Mouse (Mus musculus) activated CD4-positive, CD25-positive, alpha-beta regulatory T cell, adult 4 months (primary cell): ENCODE results near the gene C2cd4b. TPM values are rescaled to one million over a fixed set of nuclear protein-coding genes. Genes with fewer than 3 reads are reported as not detected.
A peak's percentile ranks its signal among the peaks of the same experiment; 100 is the strongest.
"Not testable (repeated sequence)": the region's sequence is repeated elsewhere in the genome, so short reads cannot be mapped to it uniquely, and the experiment has no call there.

ENCODE experiments used
- ATAC-seq: one replicate; pipeline ENCODE4 v1.8.0; 2017
- polyA plus RNA-seq, 2 experiments: library from polyadenylated mRNA; unstranded; fragments of 100-300 nt; shearing (Covaris generic); gene quantifications; one replicate each; pipeline ENCODE4 v1.2.1; 2017

The C2cd4b gene
- polyA plus RNA-seq: not detected

DNA sequence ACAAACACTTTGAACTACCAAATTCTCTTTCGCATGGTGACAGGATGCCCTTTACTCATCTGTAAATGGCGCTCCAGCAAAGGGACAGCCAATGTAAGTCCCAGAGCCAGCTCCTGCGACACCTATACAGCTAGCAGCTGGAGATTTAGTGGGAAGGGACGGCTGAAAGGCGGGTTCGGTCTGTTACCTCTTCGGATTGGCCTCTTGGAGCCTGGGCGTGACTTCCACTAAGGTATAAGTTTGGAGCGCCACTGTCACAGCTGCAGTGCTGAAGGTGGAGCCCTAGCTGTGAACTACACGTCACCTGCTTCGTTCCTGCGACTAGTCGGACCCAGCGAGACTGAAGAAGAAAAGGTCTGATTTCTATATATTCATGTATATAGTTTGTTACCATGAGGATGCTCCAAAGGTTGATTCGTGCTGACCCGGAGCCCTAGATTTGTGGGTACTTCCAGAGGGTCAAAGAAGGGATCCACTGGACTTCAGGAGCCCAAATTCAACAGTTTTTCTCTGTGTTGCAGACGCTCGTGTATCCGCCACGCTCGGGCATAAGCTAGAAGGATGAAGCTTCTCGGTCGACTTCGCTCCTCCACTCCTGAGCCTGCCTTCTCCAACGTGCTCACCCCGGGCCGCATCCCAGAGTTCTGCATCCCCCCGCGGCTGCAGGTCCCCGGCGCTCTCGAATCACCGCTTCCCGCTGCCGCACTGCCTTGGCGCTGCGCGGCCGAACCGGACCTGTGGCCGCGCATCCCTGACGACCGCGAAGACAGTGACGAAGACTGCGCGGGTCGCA is at the start of gene C2cd4b:
C2cd4b (plus strand) TSS at position 275 of the 793 bp plus-strand sequence.
- peak; percentile 46 for ATAC-seq

DNA sequence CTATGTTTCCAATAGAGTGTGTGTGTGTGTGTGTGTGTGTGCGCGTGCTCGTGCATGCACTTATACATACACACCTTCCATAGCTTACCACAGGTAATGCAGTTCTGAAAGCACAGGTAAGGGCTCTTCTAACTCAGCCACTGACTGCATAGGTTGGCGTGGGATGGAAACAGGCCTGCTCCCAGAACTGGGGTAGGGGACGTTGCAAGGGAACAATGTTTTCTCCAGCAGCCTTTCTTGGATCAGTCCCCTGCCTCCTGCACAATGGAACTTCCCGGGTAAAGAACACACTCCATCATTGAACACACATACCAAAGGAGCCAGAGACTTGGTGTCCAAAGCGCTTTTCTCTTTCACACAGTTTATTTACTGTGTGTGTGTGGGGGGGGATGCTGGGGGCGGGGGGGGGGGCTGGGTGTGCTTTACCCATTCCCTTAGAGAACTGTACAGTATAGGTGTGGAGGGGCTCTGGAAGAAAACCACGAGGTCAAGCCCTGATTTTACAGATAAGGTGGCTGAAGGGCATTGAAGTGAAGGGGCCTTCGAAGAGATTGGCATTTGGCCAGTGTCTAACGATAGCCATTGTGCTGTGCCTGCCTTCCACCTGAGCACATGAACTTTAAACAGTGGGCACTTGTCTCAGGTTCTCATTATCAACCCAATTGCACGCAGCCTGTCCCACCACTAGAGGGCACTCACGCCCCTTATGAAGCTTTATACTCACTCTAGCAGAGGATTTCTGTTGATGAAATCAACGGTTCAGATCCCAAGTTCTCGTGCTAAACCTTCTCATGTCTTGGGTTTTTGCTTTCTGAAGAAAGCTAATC is 48.0 kb upstream of the C2cd4b start:
- no peak for ATAC-seq

DNA sequence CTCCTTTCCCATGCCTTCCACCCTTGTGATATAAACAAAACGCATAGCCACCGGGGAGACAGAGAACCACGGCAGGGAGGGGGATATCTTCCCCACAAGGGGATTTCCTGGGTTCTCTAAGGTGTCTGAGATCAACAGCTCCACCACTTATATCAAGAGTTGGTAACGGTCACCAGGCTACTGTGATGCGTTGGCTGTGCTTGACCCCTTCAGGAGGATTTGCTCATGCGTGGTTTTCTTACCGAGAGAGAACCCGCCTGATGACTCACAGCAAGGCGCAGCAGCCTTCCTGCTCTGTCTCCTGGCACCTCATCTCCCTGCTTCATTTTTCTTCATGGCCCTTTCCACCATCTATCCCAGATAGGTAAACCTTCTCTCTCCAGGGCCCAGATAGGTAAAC is 47.1 kb upstream of the C2cd4b start:
- no peak for ATAC-seq

DNA sequence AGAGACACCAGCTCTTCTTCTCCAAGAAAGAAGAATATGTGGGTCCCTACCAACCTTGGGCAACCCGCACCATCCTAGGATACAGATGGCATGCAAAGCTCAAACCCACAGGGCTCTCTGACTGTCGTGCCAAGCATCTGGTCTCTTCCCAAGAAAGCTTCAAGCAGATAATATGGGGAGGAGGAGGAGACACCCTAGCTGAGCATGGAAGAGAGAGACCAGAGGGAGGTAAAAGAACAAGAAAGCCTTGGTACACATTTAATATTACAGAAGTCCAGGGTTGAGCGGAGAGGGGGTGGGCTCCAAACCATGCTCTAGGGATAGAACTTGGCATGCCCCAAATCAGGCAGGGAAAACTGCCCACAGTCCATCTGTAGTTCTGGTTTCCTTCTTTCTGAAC is 42.2 kb upstream of the C2cd4b start:
- ATAC-seq: no peak

DNA sequence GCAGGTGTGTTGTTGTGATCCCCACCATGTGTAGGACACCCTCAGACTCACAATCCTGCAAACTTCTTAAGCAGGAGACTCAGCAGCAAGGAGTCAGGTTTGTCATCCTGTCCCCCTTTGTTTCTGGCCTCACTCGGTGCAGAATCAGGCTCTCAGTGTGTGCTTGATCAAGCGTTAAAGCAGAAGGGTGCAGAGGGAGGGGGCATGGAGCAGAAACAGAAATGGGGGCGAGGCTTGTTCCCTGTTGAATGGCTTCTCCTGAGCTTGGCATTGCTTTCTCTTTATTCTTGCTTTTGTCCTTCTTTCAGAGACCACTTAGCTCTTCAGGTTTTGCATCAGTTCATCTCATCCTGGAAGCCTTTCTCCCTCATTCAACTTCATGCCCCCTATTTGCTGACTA is 40.6 kb upstream of the C2cd4b start:
- ATAC-seq: no peak

DNA sequence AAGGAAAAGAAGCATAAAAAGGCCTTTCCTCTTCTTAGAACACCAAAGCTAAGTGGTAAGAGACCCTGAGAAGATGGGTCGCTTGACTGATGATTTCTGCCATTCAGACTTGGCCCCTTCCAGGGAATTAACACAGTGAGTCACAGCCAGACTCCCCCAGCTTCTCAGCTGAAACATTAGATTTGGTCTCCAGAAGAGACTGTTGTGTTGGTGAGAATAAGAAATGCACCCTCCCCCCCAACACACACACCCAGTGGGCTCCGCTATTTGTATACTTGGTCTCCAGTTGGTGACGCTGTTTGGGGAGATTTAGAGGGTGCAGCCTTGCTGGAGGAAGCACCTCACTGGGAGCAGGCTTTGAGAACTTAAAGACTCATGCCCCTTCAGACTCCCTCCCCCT is 39.1 kb upstream of the C2cd4b start:
- no peak for ATAC-seq

DNA sequence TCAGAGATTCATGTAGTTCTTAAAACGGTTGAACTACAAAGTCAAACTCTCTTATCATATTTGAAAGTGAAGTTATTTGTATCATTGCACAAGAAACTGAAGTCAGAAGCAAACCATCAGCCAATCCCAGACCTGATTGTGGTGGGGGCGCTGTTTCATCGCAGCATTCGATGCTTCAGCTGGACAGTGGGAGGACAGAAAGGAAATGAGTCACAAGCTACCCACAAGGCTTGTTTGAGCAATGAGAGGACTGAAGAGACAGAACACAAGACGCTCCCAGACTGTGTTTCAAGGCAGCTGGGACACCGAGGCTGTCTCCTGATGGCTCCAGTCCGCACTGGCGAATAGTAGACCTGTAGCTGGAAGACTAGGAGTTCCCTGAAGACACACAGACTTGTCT is 36.9 kb upstream of the C2cd4b start:
- no peak for ATAC-seq

DNA sequence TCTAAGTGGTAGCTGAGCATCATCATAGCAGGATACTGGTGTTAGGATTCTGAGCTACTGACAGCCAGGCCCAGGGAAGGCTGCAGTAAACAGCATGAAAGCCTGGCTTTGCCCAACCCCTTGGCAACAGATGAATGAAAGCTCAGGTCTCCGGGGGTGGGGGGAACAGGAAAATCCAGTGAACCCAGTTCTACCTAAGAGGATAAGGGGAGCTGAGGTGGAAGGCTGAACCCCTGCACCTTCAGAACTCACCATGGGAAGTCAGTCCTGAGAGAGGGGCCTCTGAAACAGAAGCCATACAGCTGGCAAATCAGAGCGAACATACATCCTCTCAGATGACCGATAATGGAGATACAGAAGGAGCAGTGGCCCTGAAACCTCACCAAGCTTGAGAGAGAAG is 34.0 kb upstream of the C2cd4b start:
- ATAC-seq: no peak

DNA sequence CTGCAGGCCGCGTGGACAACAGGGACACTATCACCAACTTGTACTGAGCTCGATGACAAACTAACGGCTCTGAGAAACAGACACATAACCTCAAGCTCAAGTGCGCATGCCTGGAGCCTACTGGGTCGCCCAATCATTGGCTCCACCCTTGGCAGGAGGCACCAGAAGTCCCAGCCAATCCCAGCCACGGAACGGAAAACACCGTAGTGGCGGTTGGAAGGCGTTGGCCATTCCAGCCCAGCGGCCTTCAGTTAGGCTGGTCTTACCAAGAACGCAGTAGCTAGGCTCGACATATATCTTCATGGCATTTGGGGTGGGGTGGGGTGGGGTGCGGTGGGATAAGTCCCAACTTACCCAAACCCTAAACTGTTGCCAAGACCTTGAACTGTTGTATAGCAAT is 25.5 kb upstream of the C2cd4b start:
- no peak for ATAC-seq

DNA sequence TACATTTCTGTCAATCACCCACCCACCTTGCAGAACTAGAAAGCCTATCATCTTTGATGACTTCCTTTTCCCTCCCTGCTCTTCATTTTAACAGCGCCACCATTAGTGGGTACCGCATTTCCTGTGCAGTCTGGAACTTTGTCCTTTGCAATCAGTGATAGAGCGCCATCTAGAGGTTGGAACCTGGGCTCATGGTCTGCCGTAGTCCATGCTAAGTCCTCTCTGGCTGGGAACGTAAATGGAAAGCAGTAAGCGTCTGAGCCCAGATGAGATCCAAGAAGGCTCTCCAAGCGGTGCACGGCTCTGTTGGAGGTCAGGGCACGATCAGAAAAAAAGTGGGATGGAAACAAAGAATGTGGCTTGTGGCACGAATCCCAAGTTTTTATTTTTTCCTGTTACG is 23.8 kb upstream of the C2cd4b start:
- ATAC-seq: no peak

DNA sequence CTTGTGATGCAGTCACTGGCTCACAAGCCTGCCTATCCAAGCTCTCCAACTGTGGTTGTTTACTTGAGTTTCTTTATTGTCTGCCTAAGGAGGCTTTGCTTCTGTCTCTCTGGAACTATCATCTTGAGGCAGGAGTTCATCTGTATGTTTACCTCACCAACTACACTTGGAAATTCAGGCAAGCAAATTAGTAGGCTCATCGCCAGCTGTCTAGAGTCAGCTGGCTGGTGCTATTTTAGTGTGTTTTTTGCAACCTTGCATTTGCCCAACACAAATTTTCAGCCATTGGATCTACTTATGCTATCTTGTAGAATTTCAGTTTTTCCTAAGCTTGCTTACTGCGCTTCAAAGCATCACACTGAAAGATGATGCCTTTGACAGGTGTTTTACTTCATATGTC is 18.0 kb upstream of the C2cd4b start:
- no peak for ATAC-seq

DNA sequence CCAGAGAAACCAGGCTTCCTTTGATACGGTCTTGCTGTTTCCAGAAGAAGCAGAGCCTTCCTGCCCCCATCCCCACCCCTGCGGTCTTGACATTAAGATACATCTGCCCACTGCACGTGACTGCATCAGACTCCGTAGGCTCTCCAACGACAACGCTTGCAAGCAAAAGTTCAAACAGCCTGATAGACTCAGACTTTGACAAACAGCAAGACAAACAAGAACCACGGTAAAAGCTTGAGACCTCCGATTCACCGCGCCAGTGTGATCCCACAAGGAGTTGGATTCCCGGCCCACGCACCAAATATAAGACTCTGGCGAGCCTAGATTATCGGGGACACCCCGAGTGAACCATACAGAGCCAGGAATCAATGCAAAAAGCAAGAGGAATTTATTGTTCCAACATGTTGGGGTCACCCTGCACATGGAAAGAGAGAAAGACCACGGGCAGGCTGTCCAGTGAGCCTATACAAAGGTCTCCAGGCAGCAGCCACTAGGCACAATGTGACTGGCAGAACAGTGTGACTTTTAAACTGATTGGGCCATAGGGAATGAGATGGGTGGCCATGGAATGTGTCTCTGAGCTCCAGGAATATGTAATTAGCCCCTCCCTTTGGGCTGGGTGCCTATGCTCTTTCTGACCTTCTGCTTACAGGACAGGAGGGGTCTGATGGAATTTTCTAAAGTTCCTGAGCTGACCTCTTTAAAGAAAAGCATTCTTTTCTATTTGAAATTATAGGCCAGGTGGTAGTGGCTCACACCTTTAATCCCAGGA is 5.6 kb upstream of the C2cd4b start:
- ATAC-seq: no peak

DNA sequence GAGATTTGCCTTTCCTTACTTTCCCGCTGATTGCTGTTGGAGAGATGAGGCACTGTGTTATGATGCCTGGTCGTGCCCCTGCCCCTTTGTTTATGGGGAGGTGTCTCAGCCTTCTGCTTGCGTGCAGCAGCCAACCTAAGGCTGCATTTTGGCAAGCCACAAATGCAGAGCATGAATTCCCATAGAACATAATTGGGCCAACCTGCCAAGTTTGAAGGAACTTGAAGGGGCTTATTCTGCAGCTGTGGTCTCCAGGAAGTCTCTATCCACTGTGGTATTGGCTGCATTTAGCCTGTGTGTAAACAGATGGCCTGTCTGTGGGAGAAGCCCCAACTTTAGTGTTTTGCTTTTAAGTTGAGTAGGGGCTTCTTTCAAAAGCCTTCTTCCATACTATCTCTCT is 4.5 kb upstream of the C2cd4b start:
- ATAC-seq: no peak

DNA sequence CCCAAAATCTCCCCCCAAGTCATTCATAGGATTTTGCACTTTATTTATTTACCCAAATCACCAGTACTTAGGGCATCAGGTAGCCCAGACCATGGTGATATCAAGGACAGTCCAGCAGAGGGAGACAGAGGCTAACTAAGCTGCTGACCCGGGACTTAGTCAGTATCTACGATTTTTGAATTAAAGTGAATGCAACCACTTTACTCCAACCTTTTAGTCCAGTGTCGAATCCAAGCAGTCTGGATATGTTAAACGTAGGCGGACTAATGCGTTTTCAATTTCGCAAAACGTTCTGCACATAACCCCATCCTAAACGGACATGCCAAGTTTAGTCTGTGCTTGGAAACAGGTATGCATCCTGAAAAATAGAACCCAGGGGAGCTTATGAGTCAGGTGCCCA is 551 bp upstream of the C2cd4b start:
- peak; percentile 52 for ATAC-seq

DNA sequence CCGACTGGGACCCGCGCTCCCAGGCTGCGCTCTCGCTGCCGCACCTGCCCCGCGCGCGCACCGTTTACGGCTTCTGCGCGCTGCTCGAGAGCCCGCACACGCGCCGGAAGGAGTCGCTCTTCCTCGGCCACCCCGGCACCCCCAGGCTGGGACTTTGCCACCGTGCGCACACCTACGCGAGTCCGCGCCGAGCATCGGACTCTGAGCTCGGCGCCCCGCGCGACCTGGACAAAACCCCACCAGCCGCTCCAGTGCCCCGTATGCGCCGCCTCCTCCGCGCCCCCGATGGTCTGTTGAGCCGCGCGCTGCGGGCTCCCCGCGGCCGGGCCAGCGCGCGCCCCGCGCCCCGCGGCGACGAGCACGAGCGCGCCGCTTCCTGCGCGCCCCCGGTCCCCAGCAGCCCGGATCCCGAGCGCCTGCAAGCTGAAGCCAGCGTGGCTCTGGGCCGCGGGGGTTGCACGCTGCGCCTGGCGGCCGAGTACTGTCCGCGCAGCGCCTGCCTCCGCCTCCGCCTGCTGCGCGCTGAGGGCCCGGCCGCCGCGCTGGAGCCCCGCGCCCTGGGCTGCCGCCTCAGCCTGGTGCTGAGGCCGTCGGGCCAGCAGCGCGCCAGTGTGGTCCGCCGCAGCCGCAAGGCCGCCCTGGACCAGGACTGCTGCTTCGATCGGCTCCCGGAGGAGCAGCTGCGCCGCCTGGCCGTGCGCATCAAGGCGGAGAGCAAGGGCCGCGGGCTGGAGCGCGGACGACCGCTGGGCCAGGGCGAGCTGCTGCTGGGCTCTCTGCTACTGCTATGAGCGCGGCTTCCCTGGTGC is 923 bp downstream of the C2cd4b start:
- not testable (repeated sequence) for ATAC-seq

DNA sequence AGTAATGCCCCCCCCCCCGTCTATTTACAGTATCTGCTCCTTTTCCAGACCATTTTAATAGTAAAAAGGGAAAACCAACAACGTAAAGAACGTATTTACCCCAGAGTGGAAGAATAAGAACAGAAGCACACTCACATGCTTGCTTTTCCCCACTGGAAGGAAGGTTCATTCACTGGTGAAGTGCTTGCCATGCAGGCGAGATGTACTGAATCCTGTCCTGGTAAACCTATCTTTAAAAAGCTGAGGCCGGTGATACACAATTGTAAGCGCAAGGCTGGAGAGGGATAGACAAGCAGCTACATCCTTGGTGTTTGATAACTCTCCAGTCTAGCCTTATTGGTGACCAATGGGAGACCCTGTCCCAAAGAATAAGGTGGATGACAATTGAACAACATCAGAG is 1.8 kb downstream of the C2cd4b start:
- ATAC-seq: no peak

DNA sequence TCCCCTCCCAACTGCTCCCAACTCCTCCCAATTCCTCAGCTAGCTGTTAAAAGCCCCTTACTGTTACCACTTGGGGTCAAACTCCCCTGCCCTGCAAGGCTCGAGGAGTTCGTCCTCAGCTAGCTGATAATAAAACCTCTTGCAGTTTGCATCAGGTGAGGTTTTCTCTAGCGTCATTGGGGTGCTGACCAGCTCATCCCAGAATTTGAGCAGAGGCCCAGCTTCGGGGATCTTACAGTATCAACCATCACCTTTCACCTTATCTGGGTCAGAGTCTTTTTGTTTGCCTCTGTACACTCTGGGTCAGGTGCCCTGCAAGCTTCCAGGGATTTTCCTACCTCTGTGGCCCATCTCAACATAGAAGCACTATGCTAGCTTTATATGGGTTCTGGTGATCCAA is 4.1 kb downstream of the C2cd4b start:
- ATAC-seq: no peak

DNA sequence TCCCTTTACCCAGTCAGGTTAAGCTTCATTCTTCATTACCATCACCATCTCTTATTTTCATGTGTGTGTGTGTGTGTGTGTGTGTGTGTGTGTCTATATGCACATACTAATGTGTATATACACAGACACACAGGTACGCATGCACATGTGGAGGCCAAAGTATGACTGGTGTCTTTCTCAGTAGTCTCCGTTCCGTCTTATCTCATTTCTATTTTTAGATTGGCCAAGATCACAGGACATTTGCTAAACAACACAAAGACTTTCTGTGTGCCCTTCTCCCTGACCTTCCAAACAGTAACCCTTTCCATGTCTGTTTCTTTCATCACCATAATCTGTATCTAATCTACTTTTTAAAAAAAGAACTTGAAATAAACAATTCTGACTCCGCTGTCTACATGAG is 7.2 kb downstream of the C2cd4b start:
- ATAC-seq: no peak

DNA sequence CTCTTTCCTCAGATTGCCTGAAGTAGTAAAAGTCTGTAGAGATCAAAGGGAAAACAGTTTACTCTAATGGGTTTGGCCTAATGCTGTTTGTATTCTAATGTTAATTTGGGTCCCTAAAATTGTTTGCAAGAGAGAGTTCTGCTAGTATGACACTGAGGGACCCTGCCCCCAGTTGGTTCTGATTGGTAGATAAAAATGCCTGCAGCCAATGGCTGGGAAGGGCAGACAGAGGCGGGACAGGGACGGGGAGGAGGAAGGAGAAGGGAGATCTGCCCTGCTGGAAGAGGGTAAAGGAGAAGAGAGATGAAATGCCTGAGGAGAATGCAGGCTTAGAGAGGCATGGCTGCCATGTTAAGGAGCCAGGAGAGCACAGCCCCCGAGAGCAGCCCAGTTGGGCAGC is 7.7 kb downstream of the C2cd4b start:
- no peak for ATAC-seq

DNA sequence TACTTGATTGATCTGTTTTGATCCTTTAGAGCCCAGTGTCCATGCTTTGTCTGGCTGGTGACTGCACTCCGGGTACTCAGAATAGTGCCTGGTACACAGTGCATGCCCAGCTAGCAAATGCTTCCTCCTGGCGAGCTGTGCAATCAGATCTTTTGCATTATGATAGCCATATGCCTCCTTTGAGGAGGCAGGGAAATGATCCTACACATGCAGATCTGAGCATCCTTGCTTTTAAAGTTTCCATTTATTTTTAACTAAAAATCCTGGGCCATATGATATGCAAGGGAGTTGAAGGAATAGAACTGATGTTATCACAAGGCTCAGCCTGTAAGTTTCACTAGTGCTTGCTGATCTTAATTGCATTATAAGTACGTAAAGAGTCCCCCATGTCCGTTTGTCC is 9.6 kb downstream of the C2cd4b start:
- ATAC-seq: no peak

DNA sequence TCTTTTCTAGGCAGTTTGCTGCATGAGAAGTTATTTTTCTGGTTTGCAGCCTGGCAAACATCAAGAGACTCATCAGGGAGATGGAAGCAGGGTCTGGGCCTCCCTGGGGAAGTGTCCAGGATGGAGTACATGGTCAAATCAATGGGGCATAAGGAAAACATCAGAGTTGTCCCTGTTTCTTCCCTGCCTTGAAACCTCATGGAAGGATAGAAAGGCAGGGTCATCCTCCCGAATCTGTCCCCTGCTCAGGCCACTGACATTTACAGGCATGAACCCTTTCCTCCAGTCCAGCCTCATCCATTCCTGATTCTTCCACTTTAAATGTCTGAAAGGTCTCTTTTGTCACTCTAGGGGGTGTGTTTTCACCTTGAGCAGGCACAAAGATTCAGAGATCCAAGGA is 10.2 kb downstream of the C2cd4b start:
- ATAC-seq: no peak

DNA sequence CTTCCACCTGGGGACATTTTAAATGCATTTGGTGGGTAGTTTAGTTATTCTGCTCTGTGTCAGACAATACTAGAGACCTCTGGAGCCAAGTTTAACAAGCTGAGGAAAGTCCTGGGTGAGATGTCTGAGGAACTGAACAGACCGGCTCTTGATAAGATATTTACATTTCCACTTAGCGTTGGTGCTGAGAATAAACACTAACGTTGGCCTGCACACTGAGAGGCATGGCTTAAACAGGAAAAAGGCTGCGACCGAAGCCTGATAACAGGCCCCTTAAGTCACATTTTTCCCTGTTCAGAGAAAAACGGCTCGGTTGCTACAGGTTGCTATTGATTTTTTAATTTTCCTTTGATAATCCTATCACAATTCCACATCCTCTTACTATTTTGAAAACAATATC is 12.1 kb downstream of the C2cd4b start:
- ATAC-seq: no peak

DNA sequence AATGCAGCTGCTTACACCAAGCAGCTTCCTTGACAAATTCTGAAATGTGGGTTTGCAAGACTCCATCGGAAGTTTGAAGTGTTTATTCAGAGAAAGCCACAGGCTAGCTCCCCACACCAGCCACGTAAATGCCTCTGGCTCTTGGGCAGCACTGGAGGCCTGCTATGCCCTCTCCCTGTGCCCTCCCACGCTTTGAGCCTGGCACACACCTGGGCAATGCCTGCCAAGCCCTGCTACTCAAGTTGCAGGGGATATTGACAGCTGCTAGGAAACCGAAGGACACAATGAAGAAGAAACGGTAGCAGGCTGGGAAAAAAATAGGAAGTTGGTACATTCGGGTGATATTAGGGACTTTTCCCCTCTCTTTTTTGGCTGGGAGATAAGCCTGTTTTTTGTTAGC is 15.0 kb downstream of the C2cd4b start:
- no peak for ATAC-seq
